Mouse (Mus musculus) monocyte, adult 2 months (primary cell): ENCODE data around the gene Wwox.

Experiments
- DNase-seq, 2 experiments: peaks; one replicate each; pipeline ENCODE4 v3.0.0; 2022; ENCODE audit warnings: low spot score in 2 of 2, low read depth in 1 of 2

Wwox gene

DNA sequence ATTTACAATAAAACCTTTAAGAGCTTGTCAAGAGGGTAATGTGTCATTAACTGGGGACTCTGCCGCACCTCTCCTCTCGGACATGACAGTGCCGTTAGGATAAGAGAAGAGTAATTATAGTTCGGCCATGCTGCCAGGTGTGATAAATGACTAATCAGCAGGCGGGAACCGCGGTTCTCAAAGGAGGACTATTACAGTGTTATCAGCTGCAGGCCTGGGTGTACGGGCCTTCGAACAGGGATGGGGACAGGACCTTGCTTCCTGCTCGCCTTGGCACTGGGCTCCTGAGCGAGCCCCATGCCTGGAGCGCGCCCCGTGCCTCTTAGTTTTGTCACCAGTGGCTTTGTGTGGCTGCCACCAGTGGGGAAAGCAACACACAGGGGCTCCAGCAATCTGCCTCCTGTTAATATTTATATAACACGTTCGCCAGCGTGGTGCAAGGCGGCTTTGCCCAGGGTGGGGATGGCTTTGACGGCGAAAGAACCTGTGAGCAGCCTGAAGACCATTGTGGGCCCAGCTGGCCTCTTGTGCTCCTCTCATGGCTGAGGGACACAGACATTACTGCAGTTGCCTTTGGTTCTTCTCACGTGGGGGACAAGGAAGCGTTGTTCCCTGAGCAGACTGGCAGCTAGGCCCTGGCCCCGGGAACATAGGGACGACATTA is 711.1 kb downstream of the Wwox start:
- no peak for DNase-seq

DNA sequence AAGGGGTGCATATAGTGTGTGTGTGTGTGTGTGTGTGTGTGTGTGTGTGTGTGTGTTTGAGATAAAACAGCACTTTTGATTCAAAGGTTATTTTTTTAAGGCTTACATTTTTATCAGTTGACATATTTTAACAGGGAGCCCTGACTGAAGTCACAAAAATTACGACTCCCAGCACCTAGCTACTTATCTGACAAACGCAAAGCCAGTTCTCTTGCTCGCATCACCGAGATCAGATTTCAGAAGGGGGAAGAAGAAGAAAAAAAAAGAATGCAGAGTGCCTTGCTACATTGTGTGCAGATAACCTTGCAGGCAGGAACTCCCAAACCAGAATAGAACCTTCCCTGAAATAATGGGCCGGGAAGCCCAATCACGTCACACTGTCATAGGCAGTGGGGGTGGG is 712.0 kb downstream of the Wwox start:
- DNase-seq = no peak

DNA sequence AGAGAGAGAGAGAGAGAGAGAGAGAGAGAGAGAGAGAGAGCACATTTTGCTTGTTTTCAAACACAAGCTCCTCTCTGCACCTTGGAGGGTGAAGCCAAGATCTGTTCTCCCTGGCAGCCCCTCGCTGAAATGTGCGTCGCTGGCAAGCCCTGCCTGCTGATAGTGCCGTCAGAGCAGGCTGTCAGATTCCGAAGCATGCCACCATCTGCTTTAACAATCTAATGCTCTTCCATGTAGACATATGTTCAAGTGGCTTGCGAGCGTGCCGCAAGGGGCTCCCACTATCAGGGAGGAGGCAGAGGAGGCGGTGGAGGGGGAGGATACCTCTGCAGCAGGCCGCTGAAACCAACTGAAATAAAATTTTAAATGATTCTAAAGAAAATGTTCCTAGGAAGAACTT is 714.6 kb downstream of the Wwox start:
- no peak for DNase-seq

GRCm38 (mm10) chr8:115156142-115156541 is 716.7 kb downstream of the Wwox start:
- DNase-seq = no peak

DNA sequence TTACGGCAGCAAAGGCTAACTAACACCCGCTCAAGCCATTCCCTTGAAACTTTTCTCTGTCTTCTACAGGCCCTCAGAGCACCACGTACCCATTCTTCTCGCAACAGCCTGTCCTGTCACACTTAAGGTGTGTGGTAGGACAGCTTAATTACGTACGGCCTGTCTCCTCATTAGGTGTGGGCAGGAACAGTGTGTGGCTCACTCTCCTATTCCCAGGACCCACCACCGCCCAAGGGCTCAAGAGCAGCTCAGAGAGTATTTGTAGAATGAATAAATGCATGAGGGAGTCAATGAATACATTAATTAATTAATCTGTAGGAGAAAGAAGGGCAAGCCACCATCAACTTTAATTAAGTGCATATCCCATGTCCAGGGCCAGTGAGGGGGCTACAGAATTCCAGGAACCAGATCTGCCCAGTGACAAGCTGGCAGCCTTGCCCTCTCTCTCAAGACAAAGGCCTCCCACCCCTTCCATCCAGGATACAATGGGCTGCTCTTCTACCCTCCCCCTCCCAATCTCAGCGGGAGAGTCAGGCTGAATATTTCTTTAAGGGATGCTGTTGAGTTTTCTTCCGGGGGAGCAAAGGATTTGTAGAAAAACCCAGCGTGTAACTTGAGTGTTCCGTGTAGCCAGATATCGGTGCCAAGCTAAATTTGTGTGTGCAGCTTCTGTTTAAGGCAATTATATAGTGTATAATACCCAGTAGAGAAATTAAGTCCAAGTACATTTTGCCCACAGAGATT is 718.7 kb downstream of the Wwox start:
- no peak for DNase-seq

DNA sequence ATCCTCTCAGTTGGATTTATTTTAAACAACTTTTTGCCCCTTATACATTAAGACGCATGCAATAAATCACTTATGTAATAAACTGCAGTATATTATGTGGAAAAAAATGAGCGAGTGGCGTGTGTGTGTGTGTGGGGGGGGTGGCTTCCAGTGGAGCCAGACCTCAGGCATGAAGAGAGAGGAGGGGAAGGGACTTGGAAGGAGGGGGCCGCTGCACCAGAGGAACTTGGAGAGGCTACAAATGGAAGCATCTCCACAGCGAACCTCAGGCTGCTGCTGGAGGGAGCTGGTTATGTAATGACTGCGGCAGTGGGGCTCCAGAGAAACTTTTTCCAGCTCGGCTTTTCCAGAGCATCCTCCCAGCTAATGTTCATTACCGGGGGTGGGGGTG is 719.3 kb downstream of the Wwox start:
- no peak for DNase-seq

DNA sequence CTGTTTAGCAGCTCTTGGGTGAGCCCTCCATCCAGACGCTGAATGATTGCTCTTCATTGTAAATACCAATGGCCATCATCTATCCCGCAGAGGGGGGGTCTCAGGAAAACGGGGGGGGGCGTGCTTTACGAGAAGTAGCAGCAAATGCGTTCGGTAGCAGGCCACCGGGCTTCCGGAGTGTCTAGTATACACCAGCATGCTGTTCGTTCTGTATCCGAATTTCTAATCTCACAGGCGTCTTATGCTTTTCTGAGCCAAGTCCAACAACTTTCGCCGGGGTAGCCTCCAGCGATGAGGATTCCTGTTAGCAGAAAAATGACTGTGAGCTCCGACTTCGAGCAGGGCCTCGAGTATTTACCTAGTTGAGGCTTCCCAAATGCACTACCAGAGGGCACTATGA is 719.8 kb downstream of the Wwox start:
- no peak for DNase-seq

GRCm38 (mm10) chr8:115159711-115160374 is 720.4 kb downstream of the Wwox start:
- DNase-seq = no peak

DNA sequence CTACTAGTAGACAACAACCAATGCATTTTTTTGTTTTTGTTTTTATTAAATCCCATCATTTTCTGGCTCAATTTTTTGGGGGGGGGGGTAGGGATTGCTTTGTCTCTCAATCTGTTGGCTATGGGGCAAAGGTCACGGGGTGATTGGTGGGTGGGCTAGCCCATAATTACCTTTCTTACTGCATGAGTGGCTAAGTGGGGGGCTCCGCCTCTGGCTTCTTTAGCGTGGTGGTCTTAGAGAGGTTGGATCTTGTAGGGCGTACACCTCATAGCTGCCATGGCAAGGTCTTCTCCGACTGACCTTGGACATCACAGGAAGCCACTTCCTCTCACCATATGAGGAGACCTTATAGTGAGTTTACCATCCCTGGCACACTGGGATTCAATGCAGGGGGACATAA is 721.0 kb downstream of the Wwox start:
- no peak for DNase-seq

DNA sequence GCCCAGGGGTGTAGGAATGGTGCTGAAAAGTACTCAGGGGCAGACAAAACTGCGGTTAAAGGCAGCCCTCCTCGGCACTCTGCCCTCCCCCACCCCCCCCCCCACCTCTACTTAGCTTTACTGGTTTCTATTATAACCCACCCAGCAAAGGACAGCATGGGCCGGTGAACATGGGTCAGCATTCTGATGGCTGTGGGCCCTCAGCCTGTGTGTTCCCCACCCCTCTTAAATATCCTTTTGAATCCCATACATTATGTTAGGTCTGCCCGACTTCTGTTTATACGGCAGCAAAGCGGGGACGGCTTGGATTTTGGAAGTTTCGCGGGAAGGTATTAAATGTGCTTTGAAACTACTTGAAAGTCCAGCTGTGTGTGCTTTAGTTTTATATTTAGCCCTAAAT is 722.1 kb downstream of the Wwox start:
- DNase-seq = no peak

- no peak for DNase-seq
Measured at GRCm38 (mm10) chr8:115164872-115165271, 725.4 kb downstream of the Wwox start.

GRCm38 (mm10) chr8:115173634-115174081 is 734.2 kb downstream of the Wwox start:
- DNase-seq = no peak

DNA sequence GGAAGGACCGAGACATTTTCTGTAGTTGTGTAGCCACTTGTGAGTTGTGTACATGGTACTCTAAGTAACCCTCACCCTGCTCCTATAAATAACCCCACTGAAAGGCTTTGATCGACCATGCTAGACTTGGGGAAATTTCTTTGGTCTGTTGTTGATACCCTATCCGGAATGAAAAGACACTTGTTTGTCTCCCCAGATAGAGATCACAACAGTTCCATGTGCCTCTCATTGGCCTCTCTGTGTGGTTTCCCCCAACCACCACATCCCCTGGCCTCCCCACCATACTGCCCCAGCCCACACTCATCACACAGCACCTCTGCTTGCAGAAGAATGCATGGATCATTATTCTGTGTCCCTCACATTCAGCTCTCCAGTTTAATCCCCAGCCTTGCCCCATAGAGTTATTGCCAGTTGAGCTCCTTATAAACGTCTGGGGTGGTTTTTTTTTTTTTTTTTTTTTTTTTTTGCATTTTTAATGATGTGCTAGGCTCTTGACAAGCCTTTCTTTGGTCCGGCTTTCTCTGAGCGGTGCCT is 746.0 kb downstream of the Wwox start:
- DNase-seq = no peak

- no peak for DNase-seq
Measured at GRCm38 (mm10) chr8:115186121-115186811, 746.8 kb downstream of the Wwox start.

GRCm38 (mm10) chr8:115186882-115187281 is 747.4 kb downstream of the Wwox start:
- no peak for DNase-seq

GRCm38 (mm10) chr8:115188446-115188845 is 749.0 kb downstream of the Wwox start:
- no peak for DNase-seq

- no peak for DNase-seq
Measured at GRCm38 (mm10) chr8:115189836-115190235, 750.4 kb downstream of the Wwox start.

DNA sequence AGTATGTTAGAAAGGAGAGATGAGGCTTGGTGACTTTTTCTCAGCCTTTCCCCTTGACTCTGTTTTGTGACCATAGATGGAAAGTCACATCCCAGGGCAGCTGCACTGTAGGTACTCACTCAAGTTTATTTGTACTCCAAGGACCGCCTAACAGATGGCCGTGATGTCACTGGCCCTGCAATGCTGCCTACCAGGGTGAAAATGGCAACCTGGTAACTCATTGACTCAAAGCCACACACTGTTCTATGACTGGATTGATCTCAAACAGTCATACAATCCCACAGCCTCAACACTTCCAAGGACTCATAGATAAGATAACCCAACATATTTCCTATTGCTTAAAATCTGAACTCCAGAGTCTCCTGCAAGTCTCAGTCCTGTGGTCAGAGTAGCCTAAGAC is 754.3 kb downstream of the Wwox start:
- DNase-seq = no peak

- no peak for DNase-seq
Measured at GRCm38 (mm10) chr8:115195334-115195733, 755.9 kb downstream of the Wwox start.

GRCm38 (mm10) chr8:115196859-115197258 is 757.4 kb downstream of the Wwox start:
- no peak for DNase-seq

DNA sequence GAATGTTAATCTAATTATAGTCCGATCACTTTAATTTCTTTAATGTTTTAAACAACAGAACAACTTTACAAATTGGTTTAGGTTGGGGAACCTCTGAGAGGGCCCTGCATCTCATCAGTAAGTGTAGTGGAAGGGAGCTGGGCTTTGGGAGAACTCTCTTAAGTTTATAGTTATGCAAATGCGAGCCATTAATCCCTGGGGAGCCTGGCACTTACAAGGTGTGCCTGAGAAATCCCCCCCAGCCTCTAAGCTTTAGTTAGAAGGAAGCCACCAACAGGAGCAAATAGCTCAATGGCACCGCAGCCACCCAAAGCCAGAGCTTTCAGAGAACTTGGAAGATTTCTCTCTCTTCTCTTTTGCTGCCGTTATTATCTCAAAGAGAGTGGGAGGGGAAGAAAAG is 759.7 kb downstream of the Wwox start:
- no peak for DNase-seq
